Mouse (Mus musculus): ENCODE data around the gene Pip5k1a.
"Not testable (repeated sequence)": the region's sequence is repeated elsewhere in the genome, so short reads cannot be mapped to it uniquely, and the experiment has no call there.

Pip5k1a gene

DNA sequence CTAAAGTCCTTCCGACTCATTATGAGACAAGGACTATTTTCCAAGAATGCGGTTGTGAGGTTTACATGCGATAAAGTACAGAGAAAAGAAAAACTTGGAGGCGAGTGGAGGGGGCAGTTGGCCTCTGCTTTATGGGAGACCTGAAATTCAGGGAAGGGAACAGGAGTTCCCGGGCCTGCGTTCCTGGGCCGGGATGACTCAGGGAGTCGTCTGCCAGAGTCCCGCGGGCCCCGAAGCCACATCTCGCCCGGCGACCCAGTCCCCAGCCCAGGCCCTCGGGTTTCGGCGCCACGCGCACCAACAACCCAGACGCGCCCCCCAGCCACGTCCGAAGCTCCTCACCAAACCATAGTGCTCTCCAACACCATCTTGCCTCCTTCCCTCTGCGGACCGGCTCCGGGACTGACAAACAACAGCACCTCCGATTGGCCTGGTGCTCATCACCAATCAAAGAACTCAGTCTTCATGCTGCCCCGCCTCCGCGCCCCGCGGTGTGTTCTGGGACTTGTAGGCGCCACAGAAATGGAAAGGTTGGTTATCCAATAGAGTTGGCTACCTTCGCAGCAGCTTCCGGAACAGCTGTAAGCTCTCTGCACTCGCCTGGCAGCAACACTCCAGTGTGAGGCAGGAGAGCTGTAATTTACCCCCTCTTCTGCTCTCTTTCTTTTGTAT, 64.4 kb downstream of the Pip5k1a start, which contains the start of gene Psmd4:
Gene Psmd4 (minus strand): TSS at position 449 of the 672 bp plus-strand sequence.
- DNase-seq (ENCODE audit: low spot score) = peak; percentile 96

DNA sequence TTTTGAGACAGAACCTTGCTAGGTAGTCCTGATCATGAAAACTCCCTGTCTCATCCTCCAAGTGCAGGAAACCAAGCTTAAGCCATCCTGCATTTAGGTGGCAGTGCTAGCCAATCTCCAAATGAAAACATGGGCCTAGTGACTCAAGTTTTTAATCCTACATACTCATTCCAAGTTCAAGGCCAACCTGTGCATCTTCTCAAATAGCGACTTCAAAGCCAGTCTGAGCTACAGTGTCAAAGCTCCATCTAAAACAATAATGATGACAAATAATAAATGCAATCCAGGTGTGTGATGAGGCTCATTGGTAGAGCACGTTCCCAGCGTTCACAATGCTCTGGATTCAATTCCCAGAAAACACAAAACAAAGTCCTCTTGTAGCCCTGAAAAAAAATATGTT, 65.1 kb downstream of the Pip5k1a start:
- no peak for DNase-seq (ENCODE audit: low spot score)

DNA sequence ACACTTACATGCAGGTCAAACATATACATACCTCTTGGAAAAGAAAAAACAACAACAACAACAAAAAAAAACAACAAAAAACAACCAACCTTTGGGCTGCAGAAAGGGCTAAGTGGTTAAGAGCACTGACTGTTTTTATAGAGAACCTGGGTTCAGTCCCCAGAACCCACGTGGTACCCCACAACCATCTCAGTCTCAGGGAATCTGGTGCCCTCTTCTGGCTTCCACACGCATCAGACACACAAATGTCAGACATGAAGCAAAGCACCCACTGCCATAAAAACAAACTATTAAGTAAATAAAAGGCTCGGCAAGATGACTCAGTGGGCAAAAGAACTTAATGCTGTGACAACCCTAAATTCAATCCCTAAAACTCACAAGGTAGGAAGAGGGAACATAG, 76.8 kb downstream of the Pip5k1a start:
- DNase-seq (ENCODE audit: low spot score) = no peak

DNA sequence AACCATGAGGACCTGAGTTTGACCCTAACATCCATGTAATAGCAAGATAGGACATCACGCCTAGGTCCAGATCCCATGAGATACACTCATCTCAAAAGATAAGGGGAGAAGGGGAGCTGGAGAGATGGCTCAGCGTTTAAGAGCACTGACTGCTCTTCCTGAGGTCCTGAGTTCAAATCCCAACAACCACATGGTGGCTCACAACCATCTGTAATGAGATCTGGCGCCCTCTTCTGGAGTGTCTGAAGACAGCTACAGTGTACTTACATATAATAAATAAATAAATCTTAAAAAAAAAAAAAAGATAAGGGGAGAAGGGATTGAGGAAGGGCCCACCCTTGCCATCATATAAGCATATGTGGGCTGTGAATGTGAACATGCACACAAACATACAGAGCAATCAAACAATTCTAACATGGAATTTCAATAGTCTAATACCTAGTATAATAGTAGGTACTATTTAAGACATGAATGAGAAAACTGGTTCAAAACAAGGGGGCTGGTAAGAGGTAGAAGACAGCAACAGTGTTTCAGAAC, 77.4 kb downstream of the Pip5k1a start:
- DNase-seq (ENCODE audit: low spot score) = not testable (repeated sequence)

DNA sequence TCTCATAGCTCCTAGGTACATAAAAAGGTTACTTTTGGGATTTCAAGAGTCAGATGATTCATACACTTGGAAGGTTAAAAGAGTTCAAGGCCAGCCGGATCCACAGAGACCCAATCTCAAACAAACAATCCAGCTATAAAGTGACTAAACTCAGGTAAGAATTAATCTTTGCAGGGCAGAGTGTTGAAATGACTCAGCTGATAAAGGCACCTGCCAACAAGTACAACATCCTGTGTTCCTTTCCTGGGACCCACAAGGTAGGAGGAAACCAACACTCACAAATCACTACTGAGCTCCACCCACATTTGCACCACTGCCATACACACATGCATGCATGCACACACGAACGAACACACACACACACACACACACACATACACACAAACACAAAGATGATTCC, 78.1 kb downstream of the Pip5k1a start:
- no peak for DNase-seq (ENCODE audit: low spot score)

DNA sequence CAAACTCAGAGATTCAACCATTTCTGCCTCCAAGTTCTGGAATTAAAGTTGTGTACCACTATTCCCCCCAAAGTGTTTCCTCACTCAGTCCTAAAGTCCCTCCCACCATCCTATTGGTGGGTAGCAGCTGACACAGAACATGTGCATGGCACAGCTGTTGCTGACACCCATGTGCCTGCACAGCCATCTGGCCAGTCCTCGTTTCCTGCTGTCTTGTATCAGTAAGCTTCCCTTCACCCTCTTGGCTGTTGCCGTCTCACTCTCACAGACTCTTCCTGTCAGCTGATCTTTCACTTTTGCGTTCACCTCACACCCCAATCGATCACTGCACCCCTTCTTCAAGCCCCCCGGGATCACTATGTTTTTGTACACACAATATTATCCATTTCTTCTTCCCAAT, 79.0 kb downstream of the Pip5k1a start:
- no peak for DNase-seq (ENCODE audit: low spot score)

DNA sequence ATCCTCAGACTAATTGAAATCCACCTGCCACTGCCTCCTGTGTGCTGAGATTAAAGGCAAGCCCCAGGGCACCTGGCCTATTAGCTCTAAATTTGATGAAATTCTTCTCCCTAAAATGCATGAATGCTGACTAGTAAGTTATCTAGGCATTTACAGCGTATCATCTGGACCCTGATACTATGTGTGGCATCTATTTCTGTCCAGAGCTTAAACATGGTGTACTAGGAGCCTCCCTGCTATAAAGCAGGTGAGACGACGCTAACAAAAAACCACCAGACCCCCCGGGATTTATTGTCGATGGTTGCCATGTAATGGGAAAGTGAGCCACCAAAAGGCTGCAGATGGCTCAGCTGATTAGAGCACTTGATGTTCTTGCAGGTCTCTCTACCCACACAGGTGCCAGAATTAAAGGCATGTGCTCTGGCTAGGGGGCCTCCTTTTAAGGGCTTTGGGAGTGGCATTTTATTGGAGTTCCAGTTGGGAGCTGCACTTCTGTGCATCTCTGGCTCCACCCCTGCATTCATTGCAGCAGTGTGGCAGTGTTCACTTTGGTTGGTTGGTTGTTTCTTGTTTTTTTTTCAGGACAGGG, 79.6 kb downstream of the Pip5k1a start:
- no peak for DNase-seq (ENCODE audit: low spot score)

DNA sequence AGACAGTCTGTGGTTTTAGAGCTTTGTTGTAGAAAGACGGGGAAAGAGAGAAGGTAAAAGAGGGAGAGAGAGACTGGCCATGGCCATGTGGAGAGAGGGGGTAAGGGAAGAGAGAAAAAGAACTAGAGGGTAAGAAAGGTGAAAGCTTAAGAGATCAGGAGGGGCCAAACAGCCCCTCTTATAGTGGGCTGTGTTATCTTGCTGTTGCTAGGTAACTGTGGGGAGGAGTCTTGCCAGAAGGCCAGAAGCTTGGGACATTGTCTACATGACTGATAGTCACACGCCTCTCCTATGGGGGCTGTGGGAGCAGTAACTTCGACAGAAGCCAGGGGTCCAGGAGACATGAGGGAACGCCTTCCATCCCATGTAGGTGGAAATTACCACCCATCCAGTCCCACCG, 81.5 kb downstream of the Pip5k1a start:
- no peak for DNase-seq (ENCODE audit: low spot score)

DNA sequence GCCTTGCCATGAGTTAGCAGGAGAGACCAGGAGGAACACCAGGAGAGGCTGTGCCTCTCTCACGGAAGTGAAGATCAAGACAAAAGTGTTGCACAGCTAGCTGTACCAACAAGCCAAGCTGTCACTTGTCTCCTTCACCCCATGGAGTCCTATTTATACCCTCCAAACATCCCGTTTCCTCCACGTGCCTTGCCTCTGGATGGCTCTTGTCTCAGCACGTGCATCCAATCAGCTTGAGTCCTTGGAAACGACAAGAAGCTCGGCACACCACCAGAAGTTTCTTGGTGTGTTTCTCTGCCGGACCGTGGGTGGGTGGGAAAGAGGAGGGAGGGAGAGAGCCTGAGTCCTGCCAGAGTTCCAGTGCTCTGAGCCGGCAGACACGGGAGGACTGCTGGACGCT, 82.2 kb downstream of the Pip5k1a start:
- DNase-seq (ENCODE audit: low spot score) = no peak

DNA sequence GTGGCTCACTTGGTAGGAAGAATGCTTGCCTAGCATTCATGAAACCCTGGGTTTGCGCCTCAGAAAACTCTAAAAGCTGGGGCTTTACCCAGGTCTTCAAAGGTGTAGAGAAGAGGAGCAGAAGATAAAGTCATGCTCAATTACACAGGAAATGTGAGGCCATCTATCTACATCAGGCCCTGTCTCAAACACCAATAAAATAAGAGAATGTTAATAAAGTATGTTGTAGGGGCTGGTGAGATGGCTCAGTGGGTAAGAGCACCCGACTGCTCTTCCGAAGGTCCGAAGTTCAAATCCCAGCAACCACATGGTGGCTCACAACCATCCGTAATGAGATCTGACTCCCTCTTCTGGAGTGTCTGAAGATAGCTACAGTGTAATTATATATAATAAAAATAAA, 85.8 kb downstream of the Pip5k1a start:
- DNase-seq (ENCODE audit: low spot score) = not testable (repeated sequence)

DNA sequence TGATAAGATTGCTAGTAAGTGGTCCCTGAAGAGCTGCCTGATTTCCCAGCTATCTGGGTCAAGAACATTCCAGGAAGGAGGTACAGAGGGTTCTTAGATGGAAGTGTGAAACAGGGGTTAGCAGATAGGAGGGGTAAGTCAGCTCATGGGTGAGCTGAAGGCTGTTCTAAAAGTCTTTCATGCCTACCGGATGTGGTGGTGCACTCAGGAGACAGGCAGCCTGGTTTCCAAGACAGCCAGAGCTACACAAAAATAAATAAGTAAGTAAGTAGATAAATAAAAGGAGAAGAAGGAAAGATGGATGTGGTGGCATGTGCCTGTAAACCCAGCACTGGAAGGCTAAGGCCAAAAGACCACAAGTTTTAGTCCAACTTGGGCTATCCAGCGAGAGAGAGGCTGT, 88.0 kb downstream of the Pip5k1a start:
- no peak for DNase-seq (ENCODE audit: low spot score)

DNA sequence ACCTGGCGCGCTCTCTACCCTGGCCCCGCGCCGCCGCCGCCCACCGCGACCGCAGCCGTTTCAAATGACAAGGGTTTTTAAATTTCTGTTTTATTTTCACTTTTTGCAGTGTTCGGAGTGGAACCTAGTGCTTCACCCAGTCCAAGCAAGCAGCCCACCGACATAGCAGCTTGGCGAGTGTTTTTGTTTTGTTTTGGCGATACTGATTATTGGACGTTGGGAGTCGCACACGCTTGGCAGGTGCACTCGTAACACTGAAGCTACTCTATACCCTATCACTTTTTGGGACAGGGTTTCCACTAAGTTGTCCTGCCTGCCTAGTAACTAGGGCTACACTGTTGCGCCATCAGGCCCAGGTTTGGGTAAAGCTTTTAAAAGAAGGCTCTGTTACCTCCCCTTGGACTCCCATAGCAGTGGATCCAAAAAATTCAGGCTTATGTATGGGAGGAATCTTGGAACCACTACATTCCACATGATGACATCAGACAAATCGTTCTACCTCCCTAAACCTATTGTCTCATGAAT, 90.1 kb downstream of the Pip5k1a start:
- peak; percentile 73 for DNase-seq (ENCODE audit: low spot score)

DNA sequence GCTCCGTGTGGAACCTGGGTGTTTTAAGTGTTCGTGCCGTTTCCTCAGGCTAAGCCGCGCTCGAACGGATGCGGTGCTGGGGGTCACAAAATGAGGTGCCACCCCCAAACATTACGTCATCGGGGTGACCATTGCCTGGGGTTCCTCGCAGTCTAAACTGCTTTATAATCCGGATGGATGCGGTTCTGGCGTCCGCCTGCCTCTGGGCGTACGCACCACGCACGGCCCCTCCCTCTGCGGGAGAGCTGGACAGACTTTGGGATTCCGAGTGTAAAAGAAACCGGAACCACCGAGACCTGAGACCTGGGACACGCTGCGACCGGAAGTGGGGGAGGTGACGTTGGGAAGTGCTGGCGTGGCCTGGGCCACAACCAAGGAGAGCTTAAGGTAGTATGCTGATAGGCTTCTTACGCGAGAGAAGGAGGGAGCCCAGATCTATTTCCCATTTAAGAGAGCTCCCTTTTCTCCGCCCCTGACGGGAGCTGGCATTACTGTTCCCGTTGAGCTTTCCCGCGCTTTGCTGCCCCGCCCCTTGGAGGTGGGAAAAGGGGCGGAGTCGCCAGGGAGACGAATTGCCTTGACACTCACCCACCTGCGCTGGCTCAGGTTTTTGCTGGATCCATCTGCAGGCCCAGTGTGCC, 90.7 kb downstream of the Pip5k1a start:
- peak; percentile 94 for DNase-seq (ENCODE audit: low spot score)

DNA sequence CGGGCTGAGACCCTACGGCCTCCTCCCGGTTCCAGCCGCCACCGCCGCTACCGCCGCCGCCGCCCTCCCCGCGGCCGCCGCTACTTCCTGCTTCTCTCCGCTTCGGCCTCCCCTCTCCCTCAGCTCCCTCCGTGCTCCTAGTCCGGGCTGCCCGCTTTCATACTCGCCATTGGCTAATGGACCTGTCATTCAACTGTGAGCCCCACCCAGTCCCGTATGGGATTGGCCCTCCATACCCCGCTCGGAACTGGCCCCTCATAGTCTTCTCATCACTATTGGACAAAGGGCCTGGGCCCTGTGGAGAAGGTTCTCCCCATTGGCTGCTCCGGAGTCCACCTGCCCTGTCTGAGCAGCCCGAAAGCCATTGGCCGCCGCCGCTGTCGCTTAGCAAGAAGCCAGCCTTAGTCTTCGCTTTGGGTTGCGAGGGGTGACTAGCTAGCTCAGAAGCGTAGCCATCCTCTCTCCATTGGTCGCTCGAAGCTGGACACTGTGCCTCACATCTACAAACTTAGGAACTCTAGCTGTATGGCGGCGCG, 91.3 kb downstream of the Pip5k1a start, which contains the start of gene Zfp687:
Gene Zfp687 (minus strand): TSS at position 112 of the 536 bp plus-strand sequence.
- DNase-seq (ENCODE audit: low spot score) = peak; percentile 100

DNA sequence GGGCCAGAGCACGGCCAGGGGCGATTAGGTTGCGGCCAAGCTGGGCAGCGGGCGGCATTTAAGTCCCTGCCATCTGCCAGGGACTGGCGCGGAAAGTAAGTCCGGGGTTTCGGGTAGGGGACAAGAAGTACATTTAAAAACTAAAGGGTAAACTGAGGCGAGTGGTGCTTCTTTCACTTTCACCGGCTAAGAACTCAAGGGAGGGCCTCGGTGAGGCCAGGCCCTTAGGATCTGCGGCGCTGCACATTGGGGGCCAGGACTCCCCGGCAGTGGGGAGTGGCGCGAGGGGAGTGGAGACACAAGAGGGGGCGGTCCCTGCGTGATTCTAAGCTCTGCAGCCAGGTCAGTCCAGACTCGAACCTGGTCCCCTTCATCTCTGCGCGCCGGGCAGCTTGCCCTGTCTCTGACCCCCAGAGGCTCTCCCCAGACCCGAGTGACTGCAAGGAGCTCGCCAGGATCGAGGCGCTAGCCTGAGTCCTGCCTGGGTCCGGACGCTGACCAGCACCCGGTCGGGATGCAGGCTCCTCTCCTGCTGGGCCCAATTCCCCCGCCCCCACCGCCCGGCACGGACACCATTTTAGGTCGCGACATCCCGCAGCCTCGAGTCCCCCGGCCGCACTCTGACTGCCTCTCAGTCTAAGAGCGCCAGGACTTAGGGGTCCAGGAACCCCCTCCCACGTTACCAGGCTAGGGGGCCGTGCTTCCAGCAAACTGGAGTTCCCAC, 92.1 kb downstream of the Pip5k1a start:
- no peak for DNase-seq (ENCODE audit: low spot score)

DNA sequence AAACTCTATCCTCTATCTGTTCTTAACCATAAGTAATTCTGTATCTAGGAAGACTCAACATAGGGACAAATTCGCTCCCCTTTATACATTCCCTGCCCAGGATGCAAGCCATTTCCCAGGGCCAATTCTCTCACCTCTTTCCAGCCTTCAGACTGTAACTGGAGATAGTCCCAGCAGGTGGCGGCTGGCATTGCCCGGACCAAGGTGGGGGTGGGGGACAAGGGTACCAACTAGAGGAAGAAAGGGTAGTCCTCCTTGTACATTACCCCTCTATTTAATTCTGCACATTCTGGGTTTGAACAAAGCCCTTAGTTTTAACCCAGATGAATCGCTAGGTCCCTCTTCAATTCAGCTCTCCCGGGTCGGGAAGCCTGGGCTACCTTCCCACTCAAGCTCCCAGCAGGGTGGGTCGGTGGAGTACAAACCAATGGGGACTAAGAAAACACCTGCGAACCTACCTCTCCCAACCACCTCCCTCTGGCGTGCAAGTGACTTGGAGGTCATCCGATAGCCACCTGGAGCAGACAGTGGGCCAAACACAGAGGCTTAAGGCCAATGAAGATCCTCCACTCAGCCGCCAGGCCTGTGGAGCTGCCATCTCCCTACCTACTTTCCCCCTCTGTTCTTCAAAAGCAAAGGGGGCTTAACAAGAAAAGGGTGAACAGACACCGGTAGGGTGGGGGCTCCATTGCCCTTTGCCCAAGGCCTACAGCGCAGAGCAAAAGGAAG, 92.9 kb downstream of the Pip5k1a start:
- no peak for DNase-seq (ENCODE audit: low spot score)

DNA sequence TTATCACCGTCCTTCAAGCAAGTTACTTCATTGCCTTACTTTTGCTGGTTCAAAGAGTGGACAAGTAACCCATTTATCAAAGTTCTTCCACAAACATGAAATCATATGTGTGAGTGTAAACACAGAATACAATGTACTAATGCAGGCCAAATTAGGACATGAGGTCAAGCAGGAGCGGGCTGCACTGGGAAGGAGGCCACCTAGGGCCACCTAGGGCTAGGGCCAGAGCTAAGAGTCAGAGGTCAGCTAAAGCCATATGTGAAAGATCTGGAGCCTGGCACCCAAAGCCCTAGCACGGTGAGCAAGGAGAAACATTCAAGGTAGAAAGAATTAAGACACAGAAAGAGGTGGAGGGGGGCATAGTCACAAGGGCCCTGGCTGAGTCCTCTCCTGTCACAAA, 93.7 kb downstream of the Pip5k1a start:
- no peak for DNase-seq (ENCODE audit: low spot score)

DNA sequence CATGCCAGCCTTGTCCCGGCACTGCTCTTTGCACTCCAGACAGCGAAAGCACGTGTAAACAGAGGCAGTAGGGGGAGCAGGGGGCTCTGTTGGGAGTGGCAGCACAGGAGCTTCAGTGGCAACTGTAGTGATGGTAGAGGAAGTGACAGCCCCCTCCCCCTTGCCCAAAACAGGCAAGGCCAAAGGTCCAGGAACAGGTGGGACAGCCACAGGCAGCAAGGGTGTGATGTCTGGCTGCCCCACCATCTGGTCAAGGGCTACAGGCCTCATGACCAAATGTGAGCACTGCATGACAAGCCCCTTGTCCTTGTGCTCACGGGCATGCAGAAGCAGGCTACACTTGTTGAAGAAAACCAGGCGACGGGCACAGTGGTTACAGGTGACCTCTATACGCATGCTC, 96.3 kb downstream of the Pip5k1a start:
- DNase-seq (ENCODE audit: low spot score) = no peak

Data from testis, postnatal 14 days (tissue).